Mouse (Mus musculus) erythroblast, adult 5-6 weeks (primary cell): ENCODE results near the gene Sh3gl2. TPM values are rescaled to one million over a fixed set of nuclear protein-coding genes. Genes with fewer than 3 reads are reported as not detected.

Experiments used
- ATAC-seq: replicated peaks from 2 replicates; pipeline ENCODE4 v1.8.0; 2016; ENCODE audit warnings: moderate number of reproducible peaks, mild to moderate bottlenecking, moderate TSS enrichment, inconsistent platforms; ENCODE audit not compliant: poor library complexity, low FRiP score, severe bottlenecking
- total RNA-seq, 2 experiments: library from RNA; stranded (forward) in 1 of 2; stranded (reverse) in 1 of 2; fragments of 150-400 nt in 1 of 2; fragments of 200-764, 138-1000 nt in 1 of 2; gene quantifications; 2 replicates each; pipeline versions ENCODE4 v1.2.3 to v1.2.4; 2015 to 2017; ENCODE audit warnings: low replicate concordance in 2 of 2

Gene Sh3gl2
- total RNA-seq, 2 experiments from 2014 or later, result not detected

- no peak for ATAC-seq
Measured at GRCm38 (mm10) chr4:85227664-85228588, 23.0 kb downstream of the Sh3gl2 start.

- no peak for ATAC-seq
Measured at GRCm38 (mm10) chr4:85228589-85228948, 23.6 kb downstream of the Sh3gl2 start.

- ATAC-seq, result no peak
Measured at GRCm38 (mm10) chr4:85232386-85233381, 27.8 kb downstream of the Sh3gl2 start.

GRCm38 (mm10) chr4:85241675-85242074 is 36.7 kb downstream of the Sh3gl2 start:
- no peak for ATAC-seq

- ATAC-seq, result no peak
Measured at GRCm38 (mm10) chr4:85242562-85242961, 37.6 kb downstream of the Sh3gl2 start.

GRCm38 (mm10) chr4:85248673-85249072 is 43.7 kb downstream of the Sh3gl2 start:
- ATAC-seq, result no peak

- ATAC-seq, result no peak
Measured at GRCm38 (mm10) chr4:85250271-85250670, 45.3 kb downstream of the Sh3gl2 start.

GRCm38 (mm10) chr4:85250786-85251185 is 45.9 kb downstream of the Sh3gl2 start:
- no peak for ATAC-seq

- no peak for ATAC-seq
Measured at GRCm38 (mm10) chr4:85255771-85256389, 51.0 kb downstream of the Sh3gl2 start.

- ATAC-seq, result no peak
Measured at GRCm38 (mm10) chr4:85256461-85257202, 51.7 kb downstream of the Sh3gl2 start.

GRCm38 (mm10) chr4:85257771-85258341 is 52.9 kb downstream of the Sh3gl2 start:
- ATAC-seq, result no peak

- no peak for ATAC-seq
Measured at GRCm38 (mm10) chr4:85260687-85261658, 56.0 kb downstream of the Sh3gl2 start.

- ATAC-seq, result no peak
Measured at GRCm38 (mm10) chr4:85262146-85262545, 57.2 kb downstream of the Sh3gl2 start.

- ATAC-seq, result no peak
Measured at GRCm38 (mm10) chr4:85262606-85263005, 57.7 kb downstream of the Sh3gl2 start.

- no peak for ATAC-seq
Measured at GRCm38 (mm10) chr4:85267456-85267855, 62.5 kb downstream of the Sh3gl2 start.

- ATAC-seq, result no peak
Measured at GRCm38 (mm10) chr4:85272877-85273276, 68.0 kb downstream of the Sh3gl2 start.

GRCm38 (mm10) chr4:85273452-85273851 is 68.5 kb downstream of the Sh3gl2 start:
- ATAC-seq, result no peak

GRCm38 (mm10) chr4:85283151-85283550 is 78.2 kb downstream of the Sh3gl2 start:
- ATAC-seq, result no peak
